Mouse (Mus musculus) erythroblast, adult 5-6 weeks (primary cell): ENCODE data around the gene Map2k1. TPM values are rescaled to one million over a fixed set of nuclear protein-coding genes. Genes with fewer than 3 reads are reported as not detected.
"Not testable (repeated sequence)": the region's sequence is repeated elsewhere in the genome, so short reads cannot be mapped to it uniquely, and the experiment has no call there.

Experiments
- ATAC-seq: replicated peaks from 2 replicates; pipeline ENCODE4 v1.8.0; 2016; ENCODE audit warnings: moderate number of reproducible peaks, mild to moderate bottlenecking, moderate TSS enrichment, inconsistent platforms; ENCODE audit not compliant: poor library complexity, low FRiP score, severe bottlenecking
- total RNA-seq, 2 experiments: library from RNA; stranded (forward) in 1 of 2; stranded (reverse) in 1 of 2; fragments of 150-400 nt in 1 of 2; fragments of 200-764, 138-1000 nt in 1 of 2; gene quantifications; 2 replicates each; pipeline versions ENCODE4 v1.2.3 to v1.2.4; 2015 to 2017; ENCODE audit warnings: low replicate concordance in 2 of 2

Gene Map2k1
- total RNA-seq, 2 experiments from 2014 or later = 12.5 to 18.9 TPM

- ATAC-seq = no peak
These were observed 79.7 kb downstream of the Map2k1 start for GRCm38 (mm10) chr9:64173666-64174220.

GRCm38 (mm10) chr9:64172816-64173665 is 80.4 kb downstream of the Map2k1 start, which contains the start of the genes Zwilch and Rpl4:
TSS of gene Zwilch (minus strand) at chr9:64173104.
TSS of gene Rpl4 (plus strand) at chr9:64173375.
- ATAC-seq = peak; percentile 90

GRCm38 (mm10) chr9:64172145-64172815 is 81.2 kb downstream of the Map2k1 start:
- ATAC-seq = peak; percentile 60

- ATAC-seq = not testable (repeated sequence)
These were observed 83.5 kb downstream of the Map2k1 start for GRCm38 (mm10) chr9:64169967-64170366.

- ATAC-seq = no peak
These were observed 93.0 kb downstream of the Map2k1 start for GRCm38 (mm10) chr9:64160471-64160870.

- no peak; the same call in 1 of the 2 replicates for ATAC-seq
These were observed 96.8 kb downstream of the Map2k1 start for GRCm38 (mm10) chr9:64156641-64157040.

GRCm38 (mm10) chr9:64139879-64140278 is 113.6 kb downstream of the Map2k1 start:
- ATAC-seq = no peak

GRCm38 (mm10) chr9:64138896-64139295 is 114.5 kb downstream of the Map2k1 start:
- not testable (repeated sequence) for ATAC-seq

Other genes with a start within 250 kb of the Map2k1 start
- gene Smad6, start 231.6 kb downstream of the Map2k1 start, total RNA-seq (2015; ENCODE audit: low replicate concordance) = not detected in 2 replicates
- 0.60 TPM in 1 of 2 replicates, not detected in the other for gene Smad6, start 231.6 kb downstream of the Map2k1 start, total RNA-seq (2017; ENCODE audit: low replicate concordance)
- gene Lctl, start 136.5 kb downstream of the Map2k1 start, total RNA-seq (2015; ENCODE audit: low replicate concordance) = not detected in 2 replicates
- not detected in 2 replicates for gene Lctl, start 136.5 kb downstream of the Map2k1 start, total RNA-seq (2017; ENCODE audit: low replicate concordance)
- 17.3 and 19.6 TPM in 2 replicates for gene Zwilch, start 80.5 kb downstream of the Map2k1 start, total RNA-seq (2015; ENCODE audit: low replicate concordance)
- 41.9 and 48.5 TPM in 2 replicates for gene Zwilch, start 80.5 kb downstream of the Map2k1 start, total RNA-seq (2017; ENCODE audit: low replicate concordance)
- gene Rpl4, start 80.3 kb downstream of the Map2k1 start, total RNA-seq (2015; ENCODE audit: low replicate concordance) = 751 and 812 TPM in 2 replicates
- gene Rpl4, start 80.3 kb downstream of the Map2k1 start, total RNA-seq (2017; ENCODE audit: low replicate concordance) = 573 and 578 TPM in 2 replicates
- gene Snapc5, start 74.4 kb downstream of the Map2k1 start, total RNA-seq (2015; ENCODE audit: low replicate concordance) = 4.0 and 5.9 TPM in 2 replicates
- 5.5 and 17.8 TPM in 2 replicates for gene Snapc5, start 74.4 kb downstream of the Map2k1 start, total RNA-seq (2017; ENCODE audit: low replicate concordance)
- gene Uchl4, start 18.4 kb downstream of the Map2k1 start, total RNA-seq (2015; ENCODE audit: low replicate concordance) = not detected in 2 replicates
- 0.26 TPM in 1 of 2 replicates, not detected in the other for gene Uchl4, start 18.4 kb downstream of the Map2k1 start, total RNA-seq (2017; ENCODE audit: low replicate concordance)
- gene Tipin, start 27.9 kb upstream of the Map2k1 start, total RNA-seq (2015; ENCODE audit: low replicate concordance) = 49.3 and 88.6 TPM in 2 replicates
- gene Tipin, start 27.9 kb upstream of the Map2k1 start, total RNA-seq (2017; ENCODE audit: low replicate concordance) = 63.4 and 92.1 TPM in 2 replicates
- gene Dis3l, start 87.7 kb upstream of the Map2k1 start, total RNA-seq (2015; ENCODE audit: low replicate concordance) = 2.9 and 4.8 TPM in 2 replicates
- gene Dis3l, start 87.7 kb upstream of the Map2k1 start, total RNA-seq (2017; ENCODE audit: low replicate concordance) = 4.9 and 10.8 TPM in 2 replicates
- gene Megf11, start 132.0 kb upstream of the Map2k1 start, total RNA-seq (2015; ENCODE audit: low replicate concordance) = 0.21 TPM in 1 of 2 replicates, not detected in the other
- 0.28 TPM in 1 of 2 replicates, not detected in the other for gene Megf11, start 132.0 kb upstream of the Map2k1 start, total RNA-seq (2017; ENCODE audit: low replicate concordance)